Mouse (Mus musculus) liver, adult 2 months (tissue): ENCODE results near the gene Mob4. TPM values are rescaled to one million over a fixed set of nuclear protein-coding genes. Genes with fewer than 3 reads are reported as not detected.

ENCODE experiments used
- DNase-seq: peaks from one replicate; pipeline ENCODE4 v3.0.0-alpha.2; 2011; ENCODE audit warnings: low read depth, low spot score; ENCODE audit errors: extremely low read depth
- H3K27ac ChIP-seq: fragments of 200-500 bp; replicated peaks from 2 replicates; pipeline ENCODE4 v1.5.1; 2012; ENCODE audit warnings: low read depth, mild to moderate bottlenecking, control low read depth, inconsistent platforms, low read length; ENCODE audit not compliant: insufficient read depth
- H3K27me3 ChIP-seq: fragments of 200-500 bp; 2 replicates; pipeline ENCODE4 v1.6.1; 2012; ENCODE audit warnings: mild to moderate bottlenecking, moderate library complexity, low read length, inconsistent platforms; ENCODE audit not compliant: control insufficient read depth, insufficient read depth
- H3K36me3 ChIP-seq: fragments of 200-500 bp; 2 replicates; pipeline ENCODE4 v1.6.1; 2012; ENCODE audit warnings: low read length, inconsistent platforms; ENCODE audit not compliant: control insufficient read depth, insufficient read depth
- H3K4me1 ChIP-seq: fragments of 200-500 bp; 2 replicates; pipeline ENCODE4 v1.6.1; 2011; ENCODE audit warnings: low read length; ENCODE audit not compliant: control insufficient read depth, insufficient read depth
- H3K4me3 ChIP-seq: fragments of 200-500 bp; 2 replicates; pipeline ENCODE4 v1.5.1; 2011; ENCODE audit warnings: low read depth, mild to moderate bottlenecking, control low read depth, low read length, moderate library complexity; ENCODE audit not compliant: insufficient read depth
- H3K79me2 ChIP-seq: fragments of 200-500 bp; 2 replicates; pipeline ENCODE4 v1.6.1; 2012; ENCODE audit warnings: inconsistent platforms, mild to moderate bottlenecking, low read length, moderate library complexity; ENCODE audit not compliant: control insufficient read depth, insufficient read depth
- H3K9ac ChIP-seq: fragments of 200-500 bp; 2 replicates; pipeline ENCODE4 v1.6.1; 2012; ENCODE audit warnings: low read depth, mild to moderate bottlenecking, control low read depth, inconsistent platforms, low read length
- CTCF ChIP-seq: fragments of 200-500 bp; IDR thresholded peaks from 2 replicates; pipeline ENCODE4 v1.5.1; 2011; ENCODE audit warnings: low read depth, low read length, control low read depth
- POLR2A ChIP-seq: fragments of 200-500 bp; IDR thresholded peaks from 2 replicates; pipeline ENCODE4 v1.6.1; 2011; ENCODE audit warnings: low read length, control low read depth; ENCODE audit not compliant: insufficient read depth; ENCODE audit errors: extremely low read depth
- whole genome bisulfite sequencing: fragments of 180-500 bp; shearing (Covaris S2); methylation state at CpG from one replicate; pipeline ENCODE4 v1.1.7; 2018; 5-methylcytosine and 5-hydroxymethylcytosine counted together
- polyA plus RNA-seq: library from polyadenylated mRNA; depleted of rRNA; stranded (reverse); fragments of >200 nt; gene quantifications from 2 replicates; pipeline ENCODE4 v1.2.3, GENCODE M21; 2012
- total RNA-seq: library from RNA; depleted of rRNA; stranded (reverse); fragments of >200 nt; gene quantifications from 2 replicates; pipeline ENCODE4 v1.2.3, GENCODE M21; 2014

Gene Mob4
- total and polyA plus RNA-seq, 2 experiments, result 6.1 to 27.8 TPM

DNA sequence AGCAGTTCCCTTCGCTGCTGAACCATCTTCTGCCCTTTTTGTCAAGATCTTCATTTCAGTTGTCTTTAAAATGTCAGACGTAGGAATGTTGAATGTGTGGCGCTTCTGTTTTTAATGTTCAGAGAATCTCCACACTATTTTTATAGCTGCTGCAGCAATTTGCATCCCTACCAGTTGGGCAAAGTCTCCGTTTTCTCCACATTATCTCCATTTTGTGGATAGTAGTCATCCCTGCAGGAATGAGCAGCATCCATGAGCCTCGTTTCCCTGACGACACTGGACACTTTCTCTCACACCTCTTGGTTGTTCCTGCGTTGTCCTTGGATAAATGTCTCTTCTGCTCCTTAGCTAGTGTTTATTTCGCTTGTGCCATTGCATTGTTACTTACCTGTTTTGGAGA is 27.8 kb downstream of the Mob4 start:
- no peak for DNase-seq
- H3K9ac ChIP-seq, result no peak overlapping the region
- H3K4me1 ChIP-seq, result peaks cover 2% of the 10 kb centered on the region; the same call in 1 of the 2 replicates
- TF ChIP-seq CTCF, result no peak
- TF ChIP-seq POLR2A, result no peak
- WGBS, result 95% methylated on average over 8 of the region's 8 CpGs
- H3K36me3 ChIP-seq, result peaks cover 16% of the 10 kb centered on the region
- H3K27me3 ChIP-seq, result no peaks in the 10 kb centered on the region
- no peak overlapping the region for H3K27ac ChIP-seq
- no peak overlapping the region for H3K4me3 ChIP-seq
- no peaks in the 10 kb centered on the region for H3K79me2 ChIP-seq

- 93% methylated on average over 3 of the region's 3 CpGs for WGBS
- H3K79me2 ChIP-seq, result no peaks in the 10 kb centered on the region
- H3K27me3 ChIP-seq, result no peaks in the 10 kb centered on the region
- no peak for DNase-seq
- no peak overlapping the region for H3K4me3 ChIP-seq
- H3K36me3 ChIP-seq, result peaks cover 16% of the 10 kb centered on the region
- H3K27ac ChIP-seq, result no peak overlapping the region
- H3K4me1 ChIP-seq, result peaks cover 2% of the 10 kb centered on the region; the same call in 1 of the 2 replicates
- no peak for TF ChIP-seq CTCF
- TF ChIP-seq POLR2A, result no peak
- H3K9ac ChIP-seq, result no peak overlapping the region
Measured at GRCm38 (mm10) chr1:55160218-55160617, 29.2 kb downstream of the Mob4 start.

GRCm38 (mm10) chr1:55160831-55161638 is 30.0 kb downstream of the Mob4 start:
- Histone ChIP-seq H3K4me1 (peaks cover 2% of the 10 kb centered on the region; the same call in 1 of the 2 replicates), H3K36me3 (peaks cover 11% of the 10 kb centered on the region), H3K79me2 (no peaks in the 10 kb centered on the region), H3K27ac (no peak overlapping the region), H3K4me3 (no peak overlapping the region), H3K27me3 (no peaks in the 10 kb centered on the region), H3K9ac (no peak overlapping the region)
- 87% methylated on average over 17 of the region's 17 CpGs for WGBS
- no peak for DNase-seq
- no peak for TF ChIP-seq POLR2A
- no peak for TF ChIP-seq CTCF

DNA sequence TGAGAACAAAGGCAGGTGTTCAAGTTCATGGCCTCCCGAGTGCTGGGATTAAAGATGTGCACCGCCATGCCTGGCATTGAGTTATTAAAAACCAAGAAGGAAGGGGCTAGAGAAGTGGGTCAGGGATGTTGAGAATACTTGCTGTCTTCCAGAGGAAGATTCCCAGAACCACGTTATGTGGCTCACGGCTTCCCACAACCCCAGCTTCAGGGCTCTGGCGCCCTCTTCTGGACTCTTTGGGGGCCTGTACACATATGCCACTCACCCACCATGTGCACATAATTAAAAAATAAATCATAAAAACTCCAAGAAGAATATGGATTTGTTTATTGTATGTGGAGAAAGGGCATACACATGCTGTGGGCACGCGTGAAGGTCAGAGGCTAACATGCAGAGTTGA is 30.9 kb downstream of the Mob4 start:
- no peak overlapping the region for H3K27ac ChIP-seq
- H3K27me3 ChIP-seq, result no peaks in the 10 kb centered on the region
- no peaks in the 10 kb centered on the region for H3K79me2 ChIP-seq
- no peak overlapping the region for H3K9ac ChIP-seq
- peak; percentile 28 for DNase-seq
- WGBS, result 77% methylated on average over 7 of the region's 7 CpGs
- H3K4me3 ChIP-seq, result no peak overlapping the region
- no peaks in the 10 kb centered on the region for H3K4me1 ChIP-seq
- H3K36me3 ChIP-seq, result peaks cover 6% of the 10 kb centered on the region; the same call in 1 of the 2 replicates
- TF ChIP-seq CTCF, result peak; percentile 80
- no peak for TF ChIP-seq POLR2A

- H3K9ac ChIP-seq, result no peak overlapping the region
- H3K79me2 ChIP-seq, result no peaks in the 10 kb centered on the region
- WGBS, result 79% methylated on average over 5 of the region's 5 CpGs
- peaks cover 3% of the 10 kb centered on the region; the same call in 1 of the 2 replicates for H3K36me3 ChIP-seq
- H3K27ac ChIP-seq, result no peak overlapping the region
- no peaks in the 10 kb centered on the region for H3K4me1 ChIP-seq
- H3K27me3 ChIP-seq, result no peaks in the 10 kb centered on the region
- H3K4me3 ChIP-seq, result no peak overlapping the region
- no peak for TF ChIP-seq POLR2A
- no peak for TF ChIP-seq CTCF
- no peak for DNase-seq
Measured at GRCm38 (mm10) chr1:55162781-55163180, 31.8 kb downstream of the Mob4 start.

- H3K36me3 ChIP-seq, result no peaks in the 10 kb centered on the region
- H3K4me1 ChIP-seq, result no peaks in the 10 kb centered on the region
- H3K9ac ChIP-seq, result no peak overlapping the region
- no peaks in the 10 kb centered on the region for H3K27me3 ChIP-seq
- WGBS, result 65% methylated on average over 5 of the region's 5 CpGs
- peak; percentile 24 for DNase-seq
- no peaks in the 10 kb centered on the region for H3K79me2 ChIP-seq
- H3K4me3 ChIP-seq, result no peak overlapping the region
- no peak overlapping the region for H3K27ac ChIP-seq
- TF ChIP-seq POLR2A (no peak), CTCF (no peak)
Measured at GRCm38 (mm10) chr1:55164005-55164404, 33.0 kb downstream of the Mob4 start.
